11 mouse cellular contexts compared by ENCODE assay signal in the genomic region with DNA sequence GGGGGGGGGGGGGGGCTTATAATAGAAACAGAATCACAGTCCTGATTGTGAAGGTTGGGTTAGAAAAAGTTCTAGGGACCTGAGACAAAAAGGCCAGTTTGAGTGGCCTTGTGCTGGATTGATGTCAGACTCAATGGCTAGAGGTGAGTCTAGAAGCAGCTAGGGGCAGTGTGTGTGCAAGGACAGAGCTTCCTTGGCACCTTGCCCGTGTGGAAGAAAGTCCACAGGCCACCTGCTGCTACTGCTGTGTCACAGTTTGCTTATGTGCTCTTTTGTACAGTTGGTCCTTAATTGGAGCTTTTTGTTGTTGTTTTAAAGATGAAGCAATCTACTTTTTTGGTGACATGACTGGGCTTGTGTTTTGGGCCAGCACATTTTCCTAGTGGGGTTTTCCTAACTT. TPM values are rescaled to one million over a fixed set of nuclear protein-coding genes. Genes with fewer than 3 reads are reported as not detected.
DNase-seq lines count a peak whose midpoint lies in the region; ATAC-seq and TF ChIP-seq lines count a peak whose summit lies in the region.
"Had no signal": no experiment of that assay in that cellular context is flagged by ENCODE, and none has a peak within 500 bp of the region (broad histone marks: within the 10 kb centered on the region; RNA-seq: fewer than 3 reads in every experiment).

No protein-coding gene starts in this region.

- intact Hi-C loops in heart, postnatal 25 days (cut with DNase I): no loop called here

- no peak for TF ChIP-seq CTCF in heart, postnatal 0 days (IDR thresholded peaks at IDR 0.05; ENCODE audit: low read depth)
- TF ChIP-seq CTCF in testis, adult 2 months (IDR thresholded peaks at IDR 0.05; ENCODE audit: control insufficient read depth, insufficient read depth, insufficient replicate concordance, low read depth, low read length): no peak
- TF ChIP-seq CTCF in stomach, postnatal 0 days (IDR thresholded peaks at IDR 0.05; ENCODE audit: low read depth): 0 out of 2 replicates have a peak, but pooled peaks have one; percentile 2

- H3K4me1 ChIP-seq in heart, postnatal 0 days (ENCODE audit: control insufficient read depth, insufficient read depth): no peaks in the 10 kb centered on the region
- H3K4me1 ChIP-seq in testis, adult 2 months (ENCODE audit: control insufficient read depth, insufficient read depth, low read length): no peaks in the 10 kb centered on the region
- no peaks in the 10 kb centered on the region for H3K4me1 ChIP-seq in stomach, postnatal 0 days (replicated peaks; ENCODE audit: control insufficient read depth, insufficient read depth)
- no peaks in the 10 kb centered on the region for H3K4me1 ChIP-seq in midbrain, embryonic 16.5 days (ENCODE audit: control insufficient read depth, insufficient read depth, low read length)

- WGBS in heart, postnatal 0 days: 0% methylated on average over 1 of the region's 1 CpGs
- 52% methylated on average over 1 of the region's 1 CpGs for WGBS in stomach, postnatal 0 days
- WGBS in midbrain, embryonic 16.5 days: 75% methylated on average over 1 of the region's 1 CpGs

- peak; percentile 43 to 56 for DNase-seq in adrenal gland, adult (ENCODE audit: inconsistent age in 2 of 2, low spot score in 1 of 2)
- no peak for DNase-seq in adrenal gland, adult 18-20 months (ENCODE audit: low spot score in 2 of 2)
- DNase-seq in heart, postnatal 0 days (ENCODE audit: low spot score): peak; percentile 26
- no peak for DNase-seq in heart, postnatal 25 days (ENCODE audit: low spot score)
- no peak for DNase-seq in testis, postnatal 14 days (ENCODE audit: low spot score)
- peak; percentile 34 for DNase-seq in stomach, postnatal 0 days (ENCODE audit: low spot score)
- DNase-seq: forebrain, postnatal 0 days had no signal

- no peaks in the 10 kb centered on the region for H3K9me3 ChIP-seq in heart, postnatal 0 days (replicated peaks; ENCODE audit: control insufficient read depth, low read length)
- no peaks in the 10 kb centered on the region for H3K9me3 ChIP-seq in stomach, postnatal 0 days (ENCODE audit: control insufficient read depth, low read length)
- H3K9me3 ChIP-seq in midbrain, embryonic 16.5 days (replicated peaks; ENCODE audit: control insufficient read depth, low read length, poor library complexity, severe bottlenecking): no peaks in the 10 kb centered on the region

- H3K4me3 ChIP-seq in heart, postnatal 0 days (ENCODE audit: low read depth, low read length): no peak overlapping the region
- H3K4me3 ChIP-seq in testis, adult 2 months (ENCODE audit: control insufficient read depth, low read depth, low read length): peak overlapping the region; percentile 38
- H3K4me3 ChIP-seq in stomach, postnatal 0 days (ENCODE audit: low read depth, low read length): no peak overlapping the region
- no peak overlapping the region for H3K4me3 ChIP-seq in midbrain, embryonic 16.5 days (ENCODE audit: low read depth, low read length)

- peak; percentile 53; the same call in 1 of the 2 replicates for ATAC-seq in heart, postnatal 0 days (ENCODE audit: insufficient read depth, low read depth)
- ATAC-seq in stomach, postnatal 0 days (ENCODE audit: low FRiP score, low TSS enrichment): no peak
- no peak for ATAC-seq in midbrain, embryonic 16.5 days
- ATAC-seq: forebrain, postnatal 0 days; hindbrain, embryonic 16.5 days had no signal

- no peak for TF ChIP-seq EP300 in heart, postnatal 0 days (IDR thresholded peaks at IDR 0.05; ENCODE audit: low read depth)
- no peak for TF ChIP-seq EP300 in stomach, postnatal 0 days (optimal IDR thresholded peaks at IDR 0.05)

- no peaks in the 10 kb centered on the region for H3K27me3 ChIP-seq in heart, postnatal 0 days (ENCODE audit: control insufficient read depth, insufficient read depth, low read length)
- no peaks in the 10 kb centered on the region for H3K27me3 ChIP-seq in testis, adult 2 months (ENCODE audit: control insufficient read depth, insufficient read depth, low read length)
- no peaks in the 10 kb centered on the region for H3K27me3 ChIP-seq in stomach, postnatal 0 days (ENCODE audit: control insufficient read depth, insufficient read depth, low read length)
- no peaks in the 10 kb centered on the region for H3K27me3 ChIP-seq in midbrain, embryonic 16.5 days (ENCODE audit: control insufficient read depth, insufficient read depth, low read depth, low read length)

- TF ChIP-seq POLR2A in testis, adult 2 months (IDR thresholded peaks at IDR 0.05; ENCODE audit: control insufficient read depth, low read depth, low read length): no peak

- no peak overlapping the region for H3K4me2 ChIP-seq in heart, postnatal 0 days (ENCODE audit: low read depth, low read length)
- H3K4me2 ChIP-seq in stomach, postnatal 0 days (replicated peaks; ENCODE audit: low read depth): no peak overlapping the region
- no peak overlapping the region for H3K4me2 ChIP-seq in midbrain, embryonic 16.5 days (ENCODE audit: low read length)

- no peak overlapping the region for H3K27ac ChIP-seq in heart, postnatal 0 days (ENCODE audit: low read depth)
- no peak overlapping the region for H3K27ac ChIP-seq in testis, adult 2 months (ENCODE audit: control insufficient read depth, insufficient read depth, low read depth, low read length)
- H3K27ac ChIP-seq in stomach, postnatal 0 days (replicated peaks): no peak overlapping the region
- no peak overlapping the region for H3K27ac ChIP-seq in midbrain, embryonic 16.5 days (ENCODE audit: low read length)

- H3K36me3 ChIP-seq in heart, postnatal 0 days (replicated peaks; ENCODE audit: control insufficient read depth, insufficient read depth, low read length): peaks cover 50% of the 10 kb centered on the region
- peaks cover 1% of the 10 kb centered on the region; the same call in 1 of the 2 replicates for H3K36me3 ChIP-seq in testis, adult 2 months (ENCODE audit: control insufficient read depth, insufficient read depth, low read length)
- peaks cover 32% of the 10 kb centered on the region for H3K36me3 ChIP-seq in stomach, postnatal 0 days (ENCODE audit: control insufficient read depth, insufficient read depth, low read length)
- H3K36me3 ChIP-seq in midbrain, embryonic 16.5 days (ENCODE audit: control insufficient read depth, insufficient read depth, low read length): peaks cover 24% of the 10 kb centered on the region

- H3K9ac ChIP-seq in heart, postnatal 0 days (replicated peaks; ENCODE audit: low read depth, low read length): no peak overlapping the region
- H3K9ac ChIP-seq in stomach, postnatal 0 days (ENCODE audit: low read length): no peak overlapping the region
- no peak overlapping the region for H3K9ac ChIP-seq in midbrain, embryonic 16.5 days (ENCODE audit: low read depth, low read length)
- H3K9ac ChIP-seq: forebrain, postnatal 0 days had no signal

RNA-seq across cellular contexts. Expression of a gene that starts 33.9 kb away (rescaled TPM):
- total RNA-seq in adrenal gland, adult 18-20 months (2021): 10 to 100 TPM; 19.9 to 22.1 TPM
- total RNA-seq in heart, postnatal 0 days (2014; rRNA removed; ENCODE audit: low replicate concordance): 10.5 and 15.5 TPM in 2 replicates
- polyA plus RNA-seq in heart, postnatal 0 days (2015; fragmentation: Nextera tagmentation; extraction: Ambion mirVana): 10.9 and 12.2 TPM in 2 replicates
- total RNA-seq in heart, postnatal 25 days (2021): 10 to 100 TPM; 10.8 to 11.8 TPM
- polyA plus RNA-seq in testis, adult 2 months (2012; rRNA removed): 16.5 and 16.8 TPM in 2 replicates
- 10.0 and 12.1 TPM in 2 replicates for polyA plus RNA-seq in stomach, postnatal 0 days (2015; fragmentation: Nextera tagmentation; extraction: Ambion mirVana)
- polyA plus RNA-seq in midbrain, embryonic 16.5 days (2015; fragmentation: Nextera tagmentation; extraction: Ambion mirVana): 50.0 and 54.3 TPM in 2 replicates

RNA-seq across cellular contexts. Expression of a gene that starts 53.3 kb away (rescaled TPM):
- 1 to 10 TPM; 4.1 to 7.0 TPM for total RNA-seq in adrenal gland, adult 18-20 months (2021)
- total RNA-seq in heart, postnatal 0 days (2014; rRNA removed; ENCODE audit: low replicate concordance): 3.7 and 18.9 TPM in 2 replicates
- 3.0 and 3.5 TPM in 2 replicates for polyA plus RNA-seq in heart, postnatal 0 days (2015; fragmentation: Nextera tagmentation; extraction: Ambion mirVana)
- total RNA-seq in heart, postnatal 25 days (2021): 1 to 10 TPM; 6.1 TPM
- 0.78 and 1.2 TPM in 2 replicates for polyA plus RNA-seq in testis, adult 2 months (2012; rRNA removed)
- 3.5 and 4.4 TPM in 2 replicates for polyA plus RNA-seq in stomach, postnatal 0 days (2015; fragmentation: Nextera tagmentation; extraction: Ambion mirVana)
- 17.8 and 18.5 TPM in 2 replicates for polyA plus RNA-seq in midbrain, embryonic 16.5 days (2015; fragmentation: Nextera tagmentation; extraction: Ambion mirVana)
- total RNA-seq: MEL had no signal

Comparison
In these comparisons a context has a peak if more than half of its experiments do, and no peak if none do; other contexts are left out.
1. DNase-seq: peak in adrenal gland, adult (2 of 2), heart, postnatal 0 days (single experiment) and stomach, postnatal 0 days (single experiment); none in adrenal gland, adult 18-20 months (0 of 2), heart, postnatal 25 days (single experiment) and testis, postnatal 14 days (single experiment).